Mouse (Mus musculus): ENCODE results near the gene Gpm6b. TPM values are rescaled to one million over a fixed set of nuclear protein-coding genes. Genes with fewer than 3 reads are reported as not detected.

Gpm6b gene
- polyA plus RNA-seq, 1 experiment from 2014 or later: 31.7 TPM

- H3K36me3 ChIP-seq (replicated peaks; ENCODE audit: control insufficient read depth, insufficient read depth, low read depth, low read length): no peaks in the 10 kb centered on the region
- no peak for DNase-seq (ENCODE audit: low spot score)
- H3K27me3 ChIP-seq (ENCODE audit: control insufficient read depth, insufficient read depth, low read length): no peaks in the 10 kb centered on the region; the same call in 1 of the 2 replicates
- H3K4me1 ChIP-seq (ENCODE audit: control insufficient read depth, insufficient read depth, low read length): no peaks in the 10 kb centered on the region
- H3K9ac ChIP-seq (replicated peaks; ENCODE audit: low read length): no peak overlapping the region
- no peak overlapping the region for H3K4me3 ChIP-seq (ENCODE audit: low read depth, low read length)
- no peak overlapping the region for H3K27ac ChIP-seq (replicated peaks; ENCODE audit: low read depth, low read length)
- ATAC-seq (replicated peaks; ENCODE audit: insufficient number of reproducible peaks, low FRiP score, low TSS enrichment, low read depth): no peak
- H3K4me2 ChIP-seq (ENCODE audit: low read depth, low read length): no peak overlapping the region
- no peaks in the 10 kb centered on the region for H3K9me3 ChIP-seq (replicated peaks; ENCODE audit: control insufficient read depth, low read length)
- 52% methylated on average over 1 of the region's 1 CpGs for WGBS
These were observed 70.1 kb downstream of the Gpm6b start for GRCm38 (mm10) chrX:166308798-166309197.

DNA sequence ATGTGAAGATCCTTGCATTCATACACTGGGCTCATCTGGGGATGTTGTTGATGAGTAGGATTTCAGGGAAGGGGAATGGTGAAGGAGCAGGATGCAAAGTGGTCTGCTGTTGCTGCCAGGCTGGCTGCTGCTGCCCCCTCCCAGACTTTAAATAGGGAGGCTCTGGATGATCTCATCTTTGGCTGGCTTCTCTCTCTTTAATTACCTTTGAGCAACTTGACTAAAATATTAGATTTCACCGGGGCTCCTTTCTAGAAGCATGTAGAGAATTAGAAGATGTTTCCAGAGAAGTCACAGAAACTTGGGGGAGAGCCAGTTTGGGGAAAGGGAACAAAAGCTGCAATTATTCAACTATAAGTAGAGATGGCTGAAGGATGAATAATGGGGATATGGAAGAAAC, 76.5 kb downstream of the Gpm6b start:
- Histone ChIP-seq H3K9me3 (replicated peaks; ENCODE audit: control insufficient read depth, low read length) (no peaks in the 10 kb centered on the region), H3K36me3 (replicated peaks; ENCODE audit: control insufficient read depth, insufficient read depth, low read depth, low read length) (no peaks in the 10 kb centered on the region), H3K27me3 (ENCODE audit: control insufficient read depth, insufficient read depth, low read length) (no peaks in the 10 kb centered on the region), H3K27ac (replicated peaks; ENCODE audit: low read depth, low read length) (no peak overlapping the region), H3K4me2 (ENCODE audit: low read depth, low read length) (no peak overlapping the region), H3K4me1 (ENCODE audit: control insufficient read depth, insufficient read depth, low read length) (no peaks in the 10 kb centered on the region), H3K9ac (replicated peaks; ENCODE audit: low read length) (no peak overlapping the region), H3K4me3 (ENCODE audit: low read depth, low read length) (no peak overlapping the region)
- ATAC-seq (replicated peaks; ENCODE audit: insufficient number of reproducible peaks, low FRiP score, low TSS enrichment, low read depth) (no peak), DNase-seq (ENCODE audit: low spot score) (no peak)
- WGBS: 83% methylated on average over 1 of the region's 1 CpGs

- no peak overlapping the region for H3K4me3 ChIP-seq (ENCODE audit: low read depth, low read length)
- no peaks in the 10 kb centered on the region for H3K27me3 ChIP-seq (ENCODE audit: control insufficient read depth, insufficient read depth, low read length)
- no peaks in the 10 kb centered on the region for H3K4me1 ChIP-seq (ENCODE audit: control insufficient read depth, insufficient read depth, low read length)
- no peak for ATAC-seq (replicated peaks; ENCODE audit: insufficient number of reproducible peaks, low FRiP score, low TSS enrichment, low read depth)
- DNase-seq (ENCODE audit: low spot score): no peak
- H3K27ac ChIP-seq (replicated peaks; ENCODE audit: low read depth, low read length): no peak overlapping the region
- WGBS: 57% methylated on average over 7 of the region's 7 CpGs
- no peak overlapping the region for H3K4me2 ChIP-seq (ENCODE audit: low read depth, low read length)
- H3K9me3 ChIP-seq (replicated peaks; ENCODE audit: control insufficient read depth, low read length): no peaks in the 10 kb centered on the region
- H3K9ac ChIP-seq (replicated peaks; ENCODE audit: low read length): no peak overlapping the region
- no peaks in the 10 kb centered on the region for H3K36me3 ChIP-seq (replicated peaks; ENCODE audit: control insufficient read depth, insufficient read depth, low read depth, low read length)
These were observed 78.1 kb downstream of the Gpm6b start for GRCm38 (mm10) chrX:166316552-166317375.

DNA sequence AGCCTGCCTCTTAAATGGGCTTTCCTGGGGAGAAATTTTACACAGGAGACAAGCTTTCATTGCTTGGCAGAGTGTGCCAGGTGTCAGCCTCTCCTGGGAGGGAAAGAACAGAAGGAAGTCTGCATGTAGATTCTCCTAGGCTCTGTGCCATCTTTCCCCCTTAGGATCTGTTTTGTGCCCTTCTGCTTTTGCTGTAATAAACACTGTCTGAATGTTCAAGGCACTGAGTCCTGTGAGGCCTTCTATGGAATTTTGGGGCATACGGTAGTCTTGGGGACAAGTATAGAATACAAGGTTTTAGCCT, 78.6 kb downstream of the Gpm6b start:
- H3K27ac ChIP-seq (replicated peaks; ENCODE audit: low read depth, low read length): no peak overlapping the region
- no peak overlapping the region for H3K4me3 ChIP-seq (ENCODE audit: low read depth, low read length)
- H3K36me3 ChIP-seq (replicated peaks; ENCODE audit: control insufficient read depth, insufficient read depth, low read depth, low read length): no peaks in the 10 kb centered on the region
- no peaks in the 10 kb centered on the region for H3K4me1 ChIP-seq (ENCODE audit: control insufficient read depth, insufficient read depth, low read length)
- H3K9me3 ChIP-seq (replicated peaks; ENCODE audit: control insufficient read depth, low read length): no peaks in the 10 kb centered on the region
- no peak overlapping the region for H3K9ac ChIP-seq (replicated peaks; ENCODE audit: low read length)
- H3K4me2 ChIP-seq (ENCODE audit: low read depth, low read length): no peak overlapping the region
- no peak for DNase-seq (ENCODE audit: low spot score)
- WGBS: 86% methylated on average over 1 of the region's 1 CpGs
- H3K27me3 ChIP-seq (ENCODE audit: control insufficient read depth, insufficient read depth, low read length): no peaks in the 10 kb centered on the region
- no peak for ATAC-seq (replicated peaks; ENCODE audit: insufficient number of reproducible peaks, low FRiP score, low TSS enrichment, low read depth)

GRCm38 (mm10) chrX:166323226-166323625, 84.5 kb downstream of the Gpm6b start:
- ATAC-seq (replicated peaks; ENCODE audit: insufficient number of reproducible peaks, low FRiP score, low TSS enrichment, low read depth) (no peak), DNase-seq (ENCODE audit: low spot score) (no peak)
- H3K4me3 ChIP-seq (ENCODE audit: low read depth, low read length): no peak overlapping the region
- no peak overlapping the region for H3K9ac ChIP-seq (replicated peaks; ENCODE audit: low read length)
- H3K27me3 ChIP-seq (ENCODE audit: control insufficient read depth, insufficient read depth, low read length): no peaks in the 10 kb centered on the region
- H3K36me3 ChIP-seq (replicated peaks; ENCODE audit: control insufficient read depth, insufficient read depth, low read depth, low read length): no peaks in the 10 kb centered on the region
- no peak overlapping the region for H3K27ac ChIP-seq (replicated peaks; ENCODE audit: low read depth, low read length)
- no peak overlapping the region for H3K4me2 ChIP-seq (ENCODE audit: low read depth, low read length)
- H3K4me1 ChIP-seq (ENCODE audit: control insufficient read depth, insufficient read depth, low read length): no peaks in the 10 kb centered on the region
- 93% methylated on average over 3 of the region's 3 CpGs for WGBS
- H3K9me3 ChIP-seq (replicated peaks; ENCODE audit: control insufficient read depth, low read length): no peaks in the 10 kb centered on the region

DNA sequence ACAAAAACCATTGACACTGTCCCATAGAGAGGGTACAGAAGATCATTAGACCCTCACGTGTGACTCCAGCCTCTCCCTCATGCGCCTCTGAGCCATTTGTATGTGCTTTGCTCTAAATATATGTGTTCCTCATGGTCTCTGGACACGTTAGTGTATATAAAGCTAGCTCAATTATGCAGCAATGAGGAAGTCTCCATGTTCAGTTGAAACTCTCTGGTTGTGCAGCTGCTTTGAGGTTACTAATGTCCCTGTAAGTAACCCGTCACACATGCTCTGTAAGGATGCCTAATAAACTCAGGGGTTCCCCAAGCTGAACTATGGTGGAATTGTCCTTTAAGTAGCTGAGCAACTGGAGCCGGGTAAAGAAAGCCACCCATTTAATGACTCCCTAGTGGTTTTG, 88.9 kb downstream of the Gpm6b start:
- Histone ChIP-seq H3K9me3 (replicated peaks; ENCODE audit: control insufficient read depth, low read length) (no peaks in the 10 kb centered on the region), H3K4me2 (ENCODE audit: low read depth, low read length) (no peak overlapping the region), H3K36me3 (replicated peaks; ENCODE audit: control insufficient read depth, insufficient read depth, low read depth, low read length) (no peaks in the 10 kb centered on the region), H3K4me3 (ENCODE audit: low read depth, low read length) (no peak overlapping the region), H3K27ac (replicated peaks; ENCODE audit: low read depth, low read length) (no peak overlapping the region), H3K4me1 (ENCODE audit: control insufficient read depth, insufficient read depth, low read length) (no peaks in the 10 kb centered on the region), H3K27me3 (ENCODE audit: control insufficient read depth, insufficient read depth, low read length) (no peaks in the 10 kb centered on the region), H3K9ac (replicated peaks; ENCODE audit: low read length) (no peak overlapping the region)
- 63% methylated on average over 5 of the region's 5 CpGs for WGBS
- no peak for DNase-seq (ENCODE audit: low spot score)
- no peak for ATAC-seq (replicated peaks; ENCODE audit: insufficient number of reproducible peaks, low FRiP score, low TSS enrichment, low read depth)

DNA sequence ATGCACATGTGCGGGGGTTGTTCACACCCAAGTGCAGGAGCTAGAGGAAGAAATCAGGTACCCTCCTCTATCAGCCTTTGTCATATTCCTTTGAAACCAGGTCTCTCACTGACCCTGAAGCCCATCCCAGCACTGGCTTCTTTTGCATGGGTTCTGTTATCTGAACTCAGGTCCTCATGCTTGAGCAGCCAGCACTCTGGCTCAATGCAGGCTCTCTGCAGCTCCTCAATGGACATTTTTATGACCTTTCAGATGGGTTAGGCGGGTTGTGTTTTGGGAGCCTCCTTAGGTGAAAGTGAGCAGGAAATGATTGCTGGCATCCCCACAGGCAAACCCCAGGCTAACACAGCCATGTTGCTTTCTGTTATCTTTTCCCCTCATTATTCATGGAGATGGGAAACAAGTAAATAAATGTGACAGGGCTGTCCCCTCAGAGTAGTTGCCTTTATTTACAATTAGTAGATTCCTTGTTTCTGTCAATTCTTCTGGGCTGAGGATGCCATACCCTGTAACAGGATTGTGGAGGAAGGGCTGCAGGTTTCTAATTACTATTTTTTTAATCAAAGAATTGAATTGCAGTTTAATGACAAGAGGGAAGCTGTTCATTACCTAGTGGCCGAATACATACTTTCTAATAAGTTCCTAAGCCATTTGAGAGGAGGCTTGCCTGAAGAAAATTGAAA, 89.6 kb downstream of the Gpm6b start:
- WGBS: 45% methylated on average over 3 of the region's 3 CpGs
- Histone ChIP-seq H3K4me2 (ENCODE audit: low read depth, low read length) (no peak overlapping the region), H3K4me1 (ENCODE audit: control insufficient read depth, insufficient read depth, low read length) (no peaks in the 10 kb centered on the region), H3K36me3 (replicated peaks; ENCODE audit: control insufficient read depth, insufficient read depth, low read depth, low read length) (no peaks in the 10 kb centered on the region), H3K9ac (replicated peaks; ENCODE audit: low read length) (no peak overlapping the region), H3K27ac (replicated peaks; ENCODE audit: low read depth, low read length) (no peak overlapping the region), H3K4me3 (ENCODE audit: low read depth, low read length) (no peak overlapping the region), H3K27me3 (ENCODE audit: control insufficient read depth, insufficient read depth, low read length) (no peaks in the 10 kb centered on the region), H3K9me3 (replicated peaks; ENCODE audit: control insufficient read depth, low read length) (no peaks in the 10 kb centered on the region)
- ATAC-seq (replicated peaks; ENCODE audit: insufficient number of reproducible peaks, low FRiP score, low TSS enrichment, low read depth) (no peak), DNase-seq (ENCODE audit: low spot score) (no peak)

- Histone ChIP-seq H3K9me3 (replicated peaks; ENCODE audit: control insufficient read depth, low read length) (no peaks in the 10 kb centered on the region), H3K27ac (replicated peaks; ENCODE audit: low read depth, low read length) (no peak overlapping the region), H3K9ac (replicated peaks; ENCODE audit: low read length) (no peak overlapping the region), H3K36me3 (replicated peaks; ENCODE audit: control insufficient read depth, insufficient read depth, low read depth, low read length) (no peaks in the 10 kb centered on the region), H3K4me1 (ENCODE audit: control insufficient read depth, insufficient read depth, low read length) (no peaks in the 10 kb centered on the region), H3K27me3 (ENCODE audit: control insufficient read depth, insufficient read depth, low read length) (no peaks in the 10 kb centered on the region), H3K4me2 (ENCODE audit: low read depth, low read length) (peak overlapping the region; percentile 19; the same call in 1 of the 2 replicates), H3K4me3 (ENCODE audit: low read depth, low read length) (no peak overlapping the region)
- WGBS: 17% methylated on average over 9 of the region's 9 CpGs
- DNase-seq (ENCODE audit: low spot score): peak; percentile 45
- ATAC-seq (replicated peaks; ENCODE audit: insufficient number of reproducible peaks, low FRiP score, low TSS enrichment, low read depth): peak; percentile 90
These were observed 90.3 kb downstream of the Gpm6b start for GRCm38 (mm10) chrX:166328904-166329451.

Data from embryonic facial prominence, embryonic 11.5 days (tissue).